Mouse (Mus musculus) bone marrow macrophage, adult 2 months (primary cell): ENCODE measurements around the gene Acoxl.

Experiments
- CTCF ChIP-seq: IDR thresholded peaks from 2 replicates; pipeline ENCODE4 v1.5.1; 2012; ENCODE audit warnings: low read depth, mild to moderate bottlenecking, low read length, moderate library complexity
- POLR2A ChIP-seq: IDR thresholded peaks from 2 replicates; pipeline ENCODE4 v1.6.1; 2012; ENCODE audit warnings: mild to moderate bottlenecking, low read depth, low read length, borderline replicate concordance

DNA sequence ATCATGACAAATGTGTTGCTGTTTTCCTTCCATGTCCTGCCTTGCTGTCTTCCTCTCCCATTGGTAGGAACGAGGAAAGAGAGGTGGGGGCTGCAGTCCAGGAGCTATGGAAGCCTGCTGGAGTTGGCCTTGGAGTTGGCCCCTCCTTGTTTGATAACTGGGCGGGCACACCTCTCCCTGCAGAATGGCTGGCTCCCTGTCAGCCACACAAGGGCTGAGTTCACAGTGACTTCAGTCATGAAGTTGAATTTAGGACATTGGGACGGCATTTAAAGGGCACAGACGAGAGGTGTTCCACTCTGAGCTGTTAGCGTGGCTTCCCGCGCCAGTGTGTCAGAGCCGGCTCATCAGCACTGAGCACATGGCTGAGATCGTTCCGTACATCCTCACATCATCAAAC lies 66.2 kb downstream of the Acoxl start:
- TF ChIP-seq CTCF: no peak
- no peak for TF ChIP-seq POLR2A
